Comparison of ENCODE assay signal across 15 mouse cellular contexts in genomic region chr3:126105086-126105485, GRCm38 (mm10).
"Had no signal": no experiment of that assay in that cellular context is flagged by ENCODE, and none has a peak within 500 bp of the region (broad histone marks: within the 10 kb centered on the region; RNA-seq: fewer than 3 reads in every experiment).

No protein-coding gene starts in this region.

- ATAC-seq: liver, postnatal 0 days; lung, postnatal 0 days; midbrain, embryonic 15.5 days had no signal

- H3K27me3 ChIP-seq: lung, embryonic 15.5 days; midbrain, embryonic 12.5 days; midbrain, embryonic 15.5 days; neural tube, embryonic 12.5 days; stomach, embryonic 15.5 days had no signal

- H3K36me3 ChIP-seq: lung, embryonic 15.5 days; midbrain, embryonic 10.5 days; midbrain, embryonic 12.5 days; midbrain, embryonic 15.5 days; neural tube, embryonic 12.5 days; stomach, embryonic 15.5 days had no signal

- H3K4me2 ChIP-seq: lung, embryonic 15.5 days; midbrain, embryonic 12.5 days; midbrain, embryonic 15.5 days; neural tube, embryonic 12.5 days; stomach, embryonic 15.5 days had no signal

- H3K9me3 ChIP-seq: lung, embryonic 15.5 days; midbrain, embryonic 10.5 days; midbrain, embryonic 12.5 days; midbrain, embryonic 15.5 days; neural tube, embryonic 12.5 days; stomach, embryonic 15.5 days had no signal

- H3K27ac ChIP-seq: lung, embryonic 15.5 days; midbrain, embryonic 10.5 days; midbrain, embryonic 12.5 days; midbrain, embryonic 15.5 days; neural tube, embryonic 12.5 days; stomach, embryonic 15.5 days; stomach, postnatal 0 days had no signal

- DNase-seq: liver, postnatal 0 days; lung, adult 2 months; lung, postnatal 4 days; right cerebral cortex, postnatal 14 days; thymus, adult 2 months; thymus, postnatal 25 days; thymus, postnatal 4 days had no signal

- H3K9ac ChIP-seq: liver, postnatal 0 days; lung, embryonic 15.5 days; midbrain, embryonic 12.5 days; midbrain, embryonic 15.5 days; neural tube, embryonic 12.5 days; stomach, embryonic 15.5 days had no signal

- H3K4me3 ChIP-seq: lung, embryonic 15.5 days; midbrain, embryonic 10.5 days; midbrain, embryonic 12.5 days; midbrain, embryonic 15.5 days; neural tube, embryonic 12.5 days; stomach, embryonic 15.5 days had no signal

- H3K4me1 ChIP-seq: lung, embryonic 15.5 days; midbrain, embryonic 10.5 days; midbrain, embryonic 12.5 days; midbrain, embryonic 15.5 days; neural tube, embryonic 12.5 days; stomach, embryonic 15.5 days had no signal
